Mouse (Mus musculus) heart, postnatal 0 days (tissue): ENCODE measurements around the gene Emc10. TPM values are rescaled to one million over a fixed set of nuclear protein-coding genes. Genes with fewer than 3 reads are reported as not detected.

Experiments used
- ATAC-seq: fragments of 200-750 bp; cut with Nextera tagmentation; 2 replicates; pipeline ENCODE4 v1.8.0; 2017; ENCODE audit warnings: low read depth, moderate number of reproducible peaks, moderate library complexity; ENCODE audit not compliant: insufficient read depth
- DNase-seq: peaks from one replicate; pipeline ENCODE4 v3.0.0-alpha.2; 2016; ENCODE audit warnings: low spot score
- H3K27ac ChIP-seq: fragments of 300-500 bp; sonication (generic); 2 replicates; pipeline ENCODE4 v1.5.1; 2014; ENCODE audit warnings: low read depth, mild to moderate bottlenecking
- H3K27me3 ChIP-seq: fragments of 300-500 bp; sonication (generic); 2 replicates; pipeline ENCODE4 v1.6.1; 2014; ENCODE audit warnings: low read length, mixed read lengths; ENCODE audit not compliant: control insufficient read depth, insufficient read depth
- H3K36me3 ChIP-seq: fragments of 300-500 bp; sonication (generic); replicated peaks from 2 replicates; pipeline ENCODE4 v1.6.1; 2014; ENCODE audit warnings: low read length, mixed read lengths; ENCODE audit not compliant: control insufficient read depth, insufficient read depth
- H3K4me1 ChIP-seq: fragments of 300-500 bp; sonication (generic); 2 replicates; pipeline ENCODE4 v1.6.1; 2014; ENCODE audit warnings: antibody characterized with exemption; ENCODE audit not compliant: control insufficient read depth, insufficient read depth
- H3K4me2 ChIP-seq: fragments of 300-500 bp; sonication (generic); 2 replicates; pipeline ENCODE4 v1.6.1; 2014; ENCODE audit warnings: low read depth, mild to moderate bottlenecking, low read length, moderate library complexity
- H3K4me3 ChIP-seq: fragments of 300-500 bp; sonication (generic); 2 replicates; pipeline ENCODE4 v1.5.1; 2014; ENCODE audit warnings: low read depth, low read length
- H3K9ac ChIP-seq: fragments of 300-500 bp; sonication (generic); replicated peaks from 2 replicates; pipeline ENCODE4 v1.6.1; 2014; ENCODE audit warnings: low read depth, low read length, mixed read lengths
- H3K9me3 ChIP-seq: fragments of 300-500 bp; sonication (generic); replicated peaks from 2 replicates; pipeline ENCODE4 v1.6.1; 2016; ENCODE audit warnings: low read length; ENCODE audit not compliant: control insufficient read depth
- CTCF ChIP-seq: IDR thresholded peaks from 2 replicates; pipeline ENCODE4 v1.5.1; 2016; ENCODE audit warnings: antibody characterized with exemption, control low read depth, low read depth
- EP300 ChIP-seq: IDR thresholded peaks from 2 replicates; pipeline ENCODE4 v1.6.1; 2016; ENCODE audit warnings: antibody characterized with exemption, low read depth
- WGBS: fragments of 180-500 bp; shearing (Covaris S2); extraction: QIAGEN DNeasy Blood & Tissue Kit; methylation state at CpG from one replicate; pipeline ENCODE4 v1.1.7; 2014; 5-methylcytosine and 5-hydroxymethylcytosine counted together
- microRNA-seq: library from miRNA; unstranded; fragments of <30 nt; microRNA quantifications from one replicate; pipeline ENCODE4, GENCODE M21; 2016
- polyA plus RNA-seq: library from polyadenylated mRNA; unstranded; fragments of >200 nt; fragmentation: Nextera tagmentation; extraction: Ambion mirVana; gene quantifications from 2 replicates; pipeline ENCODE4 v1.2.1, GENCODE M21; 2015
- total RNA-seq: library from RNA; depleted of rRNA; stranded (reverse); fragments of >200 nt; gene quantifications from 2 replicates; pipeline ENCODE4 v1.2.3, GENCODE M21; 2014; ENCODE audit warnings: low replicate concordance; rRNA removed

Emc10 gene
- total and polyA plus RNA-seq, 2 experiments from 2014 or later: 67.0 to 212 TPM

- Histone ChIP-seq H3K9ac (peak overlapping the region; percentile 61; the same call in 1 of the 2 replicates), H3K27ac (peak overlapping the region; percentile 84), H3K9me3 (no peaks in the 10 kb centered on the region), H3K4me1 (peaks cover 14% of the 10 kb centered on the region), H3K4me3 (peak overlapping the region; percentile 57), H3K4me2 (peak overlapping the region; percentile 86), H3K27me3 (peaks cover 21% of the 10 kb centered on the region), H3K36me3 (no peaks in the 10 kb centered on the region)
- WGBS: 14% methylated on average over 20 of the region's 20 CpGs
- ATAC-seq: peak; percentile 50
- TF ChIP-seq EP300: no peak
- peak; percentile 32; the same call in 1 of the 2 replicates for TF ChIP-seq CTCF
- DNase-seq: peak; percentile 48
Measured at GRCm38 (mm10) chr7:44443268-44444173, 52.8 kb downstream of the Emc10 start.

DNA sequence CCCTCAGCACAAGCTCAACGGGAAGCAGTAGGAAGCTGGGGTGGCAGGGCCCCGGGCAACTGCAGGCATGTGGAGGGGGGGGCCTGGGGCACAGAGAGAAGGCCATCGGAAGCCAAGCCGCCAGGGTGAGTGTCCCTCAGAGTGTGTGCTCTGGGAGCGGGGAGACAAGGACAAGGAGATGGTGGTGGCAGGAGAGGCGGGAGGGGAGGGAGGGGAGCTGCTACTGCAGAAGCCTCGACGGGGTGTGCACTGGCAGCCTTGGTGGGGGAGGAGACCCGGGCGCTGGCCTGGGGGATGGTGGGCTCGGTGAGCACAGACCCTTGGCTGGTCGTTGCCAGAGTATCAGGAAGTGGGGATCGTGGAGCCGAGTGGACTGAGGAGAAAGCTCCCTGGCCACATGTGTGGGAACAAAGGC lies 53.9 kb downstream of the Emc10 start:
- Histone ChIP-seq H3K4me1 (peaks cover 14% of the 10 kb centered on the region), H3K4me2 (peak overlapping the region; percentile 86), H3K9me3 (no peaks in the 10 kb centered on the region), H3K9ac (peak overlapping the region; percentile 61), H3K27me3 (peaks cover 21% of the 10 kb centered on the region), H3K36me3 (no peaks in the 10 kb centered on the region), H3K4me3 (peak overlapping the region; percentile 57), H3K27ac (peak overlapping the region; percentile 84)
- DNase-seq (no peak), ATAC-seq (peak; percentile 30)
- 0% methylated on average over 14 of the region's 14 CpGs for WGBS
- no peak for TF ChIP-seq CTCF
- TF ChIP-seq EP300: no peak

DNA sequence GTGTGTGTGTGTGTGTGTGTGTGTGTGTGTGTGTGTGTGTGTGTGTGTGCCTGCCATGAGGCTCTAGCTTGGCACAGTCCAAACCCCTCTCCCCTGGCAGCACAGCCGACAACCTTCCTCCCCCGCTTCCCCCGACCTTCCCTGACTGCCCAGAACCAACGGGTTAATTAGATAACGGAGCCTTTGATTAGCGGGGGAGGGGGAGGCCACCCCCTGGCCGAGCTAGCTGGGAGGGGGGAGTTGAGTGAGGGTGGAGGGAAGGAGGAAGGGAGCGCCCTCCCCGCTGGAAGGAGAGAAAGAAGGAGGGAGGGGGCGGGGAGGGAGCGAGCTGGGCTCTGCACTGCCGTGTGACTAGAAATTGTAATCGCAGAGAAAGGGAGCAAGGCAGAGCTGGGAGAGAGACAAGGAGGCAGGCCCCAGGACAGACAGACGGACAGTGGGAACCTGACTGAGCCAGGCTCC lies 54.6 kb downstream of the Emc10 start:
- no peak for TF ChIP-seq CTCF
- no peak for TF ChIP-seq EP300
- Histone ChIP-seq H3K4me1 (peaks cover 14% of the 10 kb centered on the region), H3K36me3 (no peaks in the 10 kb centered on the region), H3K4me3 (peak overlapping the region; percentile 57), H3K9me3 (no peaks in the 10 kb centered on the region), H3K9ac (peak overlapping the region; percentile 61), H3K27me3 (peaks cover 21% of the 10 kb centered on the region), H3K27ac (peak overlapping the region; percentile 84), H3K4me2 (peak overlapping the region; percentile 86)
- peak; percentile 58 for ATAC-seq
- DNase-seq: peak; percentile 26
- 0% methylated on average over 14 of the region's 14 CpGs for WGBS

GRCm38 (mm10) chr7:44441180-44441579 lies 55.1 kb downstream of the Emc10 start:
- Histone ChIP-seq H3K27ac (no peak overlapping the region), H3K9ac (no peak overlapping the region), H3K27me3 (peaks cover 21% of the 10 kb centered on the region), H3K9me3 (no peaks in the 10 kb centered on the region), H3K4me1 (peaks cover 14% of the 10 kb centered on the region), H3K4me3 (no peak overlapping the region), H3K4me2 (no peak overlapping the region), H3K36me3 (no peaks in the 10 kb centered on the region)
- TF ChIP-seq CTCF: no peak
- no peak for TF ChIP-seq EP300
- DNase-seq: no peak
- ATAC-seq: no peak
- 27% methylated on average over 1 of the region's 1 CpGs for WGBS

GRCm38 (mm10) chr7:44440479-44440878 lies 55.9 kb downstream of the Emc10 start:
- Histone ChIP-seq H3K9me3 (no peaks in the 10 kb centered on the region), H3K36me3 (no peaks in the 10 kb centered on the region), H3K27me3 (peaks cover 21% of the 10 kb centered on the region), H3K9ac (no peak overlapping the region), H3K4me2 (no peak overlapping the region), H3K4me1 (peaks cover 14% of the 10 kb centered on the region), H3K27ac (no peak overlapping the region), H3K4me3 (no peak overlapping the region)
- DNase-seq: no peak
- TF ChIP-seq CTCF (no peak), EP300 (no peak)
- no peak for ATAC-seq
- WGBS: 77% methylated on average over 1 of the region's 1 CpGs

Small RNA genes lying within 50 kb of the gene (microRNA-seq; reads per million reads assigned to microRNA genes)
- gene Mir7052: 1.8 reads per million, percentile 2 among the genes with 10 or more reads in this experiment
- 0.71 reads per million for gene Mir7053

Other genes with a start within 250 kb of the Emc10 start
- gene 1700028J19Rik, start 249.8 kb downstream of the Emc10 start, total RNA-seq: 0.15 and 0.31 TPM in 2 replicates
- gene 1700028J19Rik, start 249.8 kb downstream of the Emc10 start, polyA plus RNA-seq: 1.2 and 1.3 TPM in 2 replicates
- 127 and 130 TPM in 2 replicates for gene 2410002F23Rik, start 249.8 kb downstream of the Emc10 start, total RNA-seq
- 38.1 and 53.1 TPM in 2 replicates for gene 2410002F23Rik, start 249.8 kb downstream of the Emc10 start, polyA plus RNA-seq
- gene Acp4, start 239.2 kb downstream of the Emc10 start, total RNA-seq: not detected in 2 replicates
- not detected in 2 replicates for gene Acp4, start 239.2 kb downstream of the Emc10 start, polyA plus RNA-seq
- gene Gm15517, start 235.1 kb downstream of the Emc10 start, total RNA-seq: not detected in 2 replicates
- not detected in 2 replicates for gene Gm15517, start 235.1 kb downstream of the Emc10 start, polyA plus RNA-seq
- 1.4 and 1.7 TPM in 2 replicates for gene Clec11a, start 189.6 kb downstream of the Emc10 start, total RNA-seq
- 1.00 and 1.3 TPM in 2 replicates for gene Clec11a, start 189.6 kb downstream of the Emc10 start, polyA plus RNA-seq
- 0.19 and 0.61 TPM in 2 replicates for gene Shank1, start 186.3 kb downstream of the Emc10 start, total RNA-seq
- 0.33 and 0.36 TPM in 2 replicates for gene Shank1, start 186.3 kb downstream of the Emc10 start, polyA plus RNA-seq
- 0.58 and 3.1 TPM in 2 replicates for gene Syt3, start 112.4 kb downstream of the Emc10 start, total RNA-seq
- 0.81 and 0.86 TPM in 2 replicates for gene Syt3, start 112.4 kb downstream of the Emc10 start, polyA plus RNA-seq
- not detected in 2 replicates for gene 1700008O03Rik, start 110.7 kb downstream of the Emc10 start, total RNA-seq
- 0.14 and 0.52 TPM in 2 replicates for gene 1700008O03Rik, start 110.7 kb downstream of the Emc10 start, polyA plus RNA-seq
- 55.6 and 89.5 TPM in 2 replicates for gene Lrrc4b, start 67.5 kb downstream of the Emc10 start, total RNA-seq
- 2.8 TPM in 2 replicates for gene Lrrc4b, start 67.5 kb downstream of the Emc10 start, polyA plus RNA-seq
- 7.5 TPM in 1 of 2 replicates, not detected in the other for gene Aspdh, start 31.1 kb downstream of the Emc10 start, total RNA-seq
- gene Aspdh, start 31.1 kb downstream of the Emc10 start, polyA plus RNA-seq: 0.40 and 0.86 TPM in 2 replicates
- gene Josd2, start 28.5 kb downstream of the Emc10 start, total RNA-seq: 123 and 143 TPM in 2 replicates
- 91.2 and 105 TPM in 2 replicates for gene Josd2, start 28.5 kb downstream of the Emc10 start, polyA plus RNA-seq
- 3.2 and 4.3 TPM in 2 replicates for gene Fam71e1, start 52 bp upstream of the Emc10 start, total RNA-seq
- gene Fam71e1, start 52 bp upstream of the Emc10 start, polyA plus RNA-seq: 11.4 and 12.5 TPM in 2 replicates
- gene Mybpc2, start 28.1 kb upstream of the Emc10 start, total RNA-seq: 3.3 and 4.5 TPM in 2 replicates
- 2.5 and 2.6 TPM in 2 replicates for gene Mybpc2, start 28.1 kb upstream of the Emc10 start, polyA plus RNA-seq
- 1.2 and 2.6 TPM in 2 replicates for gene Spib, start 35.5 kb upstream of the Emc10 start, total RNA-seq
- gene Spib, start 35.5 kb upstream of the Emc10 start, polyA plus RNA-seq: 0.11 and 0.12 TPM in 2 replicates
- 36.1 and 41.8 TPM in 2 replicates for gene Pold1, start 52.3 kb upstream of the Emc10 start, total RNA-seq
- gene Pold1, start 52.3 kb upstream of the Emc10 start, polyA plus RNA-seq: 18.3 and 18.9 TPM in 2 replicates
- gene Nr1h2, start 57.4 kb upstream of the Emc10 start, total RNA-seq: 60.9 and 70.3 TPM in 2 replicates
- gene Nr1h2, start 57.4 kb upstream of the Emc10 start, polyA plus RNA-seq: 50.1 and 51.3 TPM in 2 replicates
- gene Napsa, start 75.9 kb upstream of the Emc10 start, total RNA-seq: 1.2 TPM in 1 of 2 replicates, not detected in the other
- 0.65 and 0.81 TPM in 2 replicates for gene Napsa, start 75.9 kb upstream of the Emc10 start, polyA plus RNA-seq
- not detected in 2 replicates for gene Kcnc3, start 94.1 kb upstream of the Emc10 start, total RNA-seq
- not detected in 2 replicates for gene Kcnc3, start 94.1 kb upstream of the Emc10 start, polyA plus RNA-seq
- 2.9 TPM in 2 replicates for gene Myh14, start 174.3 kb upstream of the Emc10 start, total RNA-seq
- 0.89 and 1.4 TPM in 2 replicates for gene Myh14, start 174.3 kb upstream of the Emc10 start, polyA plus RNA-seq
- not detected in 2 replicates for gene Izumo2, start 212.2 kb upstream of the Emc10 start, total RNA-seq
- gene Izumo2, start 212.2 kb upstream of the Emc10 start, polyA plus RNA-seq: not detected in 2 replicates